Mouse (Mus musculus): ENCODE results near the gene Gm19426. TPM values are rescaled to one million over a fixed set of nuclear protein-coding genes. Genes with fewer than 3 reads are reported as not detected.

The Gm19426 gene
- polyA plus RNA-seq, 1 experiment from 2014 or later: 2.2 TPM

DNA sequence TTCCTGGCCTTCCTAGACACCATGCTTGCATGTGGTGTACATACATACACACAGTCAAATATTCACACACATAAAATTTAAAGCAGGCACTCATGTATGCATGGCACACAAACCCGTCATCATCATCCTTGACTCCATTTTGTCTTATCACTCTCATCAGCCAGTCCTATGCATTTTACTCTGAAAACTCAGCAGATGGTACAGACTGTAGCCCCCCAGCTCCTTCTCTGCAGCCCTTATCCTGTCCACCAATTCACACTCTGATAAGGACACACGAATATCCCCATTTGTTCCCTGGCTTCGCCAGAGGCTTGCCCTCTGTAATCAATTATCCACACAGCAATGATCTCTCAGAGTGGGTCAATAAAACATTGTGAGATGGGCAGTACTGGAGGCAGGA, 22.3 kb downstream of the Gm19426 start:
- no peaks in the 10 kb centered on the region for H3K9me3 ChIP-seq (replicated peaks)
- ATAC-seq (ENCODE audit: low read depth) (0 out of 2 replicates have a peak, but pooled peaks have one; percentile 13), DNase-seq (no peak)
- H3K27me3 ChIP-seq: no peaks in the 10 kb centered on the region
- WGBS (ENCODE audit: insufficient replicate concordance): 31% methylated on average over 3 of the region's 3 CpGs
- 0 out of 2 replicates have a peak overlapping the region, but pooled peaks have one; percentile 19 for H3K9ac ChIP-seq
- H3K4me3 ChIP-seq (replicated peaks): 0 out of 2 replicates have a peak overlapping the region, but pooled peaks have one; percentile 2
- H3K4me1 ChIP-seq (replicated peaks): peaks cover 64% of the 10 kb centered on the region
- peaks cover 58% of the 10 kb centered on the region for H3K36me3 ChIP-seq
- H3K4me2 ChIP-seq: peak overlapping the region; percentile 24
- peak overlapping the region; percentile 64 for H3K27ac ChIP-seq

DNA sequence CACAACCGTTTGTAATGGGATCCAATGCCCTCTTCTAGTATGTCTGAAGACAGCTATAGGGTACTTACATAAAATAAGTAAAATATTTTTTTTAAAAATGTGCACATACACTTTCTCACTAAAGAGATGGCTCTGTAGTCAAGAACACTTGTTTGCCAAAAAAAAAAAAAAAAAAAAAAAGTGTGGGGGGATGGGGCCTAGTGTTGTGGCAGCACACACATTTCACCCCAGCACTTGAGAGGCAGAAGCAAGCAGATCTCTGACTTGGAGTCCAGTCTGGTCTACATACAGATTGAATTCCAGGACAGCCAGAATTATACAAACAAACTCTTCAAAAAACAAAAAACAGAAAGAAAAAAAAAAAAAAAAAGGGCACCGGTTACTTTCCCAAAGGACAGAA, 22.7 kb downstream of the Gm19426 start:
- ATAC-seq (ENCODE audit: low read depth) (no peak), DNase-seq (no peak)
- H3K4me3 ChIP-seq (replicated peaks): no peak overlapping the region
- no peaks in the 10 kb centered on the region for H3K27me3 ChIP-seq
- peaks cover 60% of the 10 kb centered on the region for H3K4me1 ChIP-seq (replicated peaks)
- 93% methylated on average over 2 of the region's 2 CpGs for WGBS (ENCODE audit: insufficient replicate concordance)
- no peak overlapping the region for H3K4me2 ChIP-seq
- H3K36me3 ChIP-seq: peaks cover 54% of the 10 kb centered on the region
- H3K9ac ChIP-seq: no peak overlapping the region
- H3K27ac ChIP-seq: peak overlapping the region; percentile 64; the same call in 1 of the 2 replicates
- H3K9me3 ChIP-seq (replicated peaks): no peaks in the 10 kb centered on the region

DNA sequence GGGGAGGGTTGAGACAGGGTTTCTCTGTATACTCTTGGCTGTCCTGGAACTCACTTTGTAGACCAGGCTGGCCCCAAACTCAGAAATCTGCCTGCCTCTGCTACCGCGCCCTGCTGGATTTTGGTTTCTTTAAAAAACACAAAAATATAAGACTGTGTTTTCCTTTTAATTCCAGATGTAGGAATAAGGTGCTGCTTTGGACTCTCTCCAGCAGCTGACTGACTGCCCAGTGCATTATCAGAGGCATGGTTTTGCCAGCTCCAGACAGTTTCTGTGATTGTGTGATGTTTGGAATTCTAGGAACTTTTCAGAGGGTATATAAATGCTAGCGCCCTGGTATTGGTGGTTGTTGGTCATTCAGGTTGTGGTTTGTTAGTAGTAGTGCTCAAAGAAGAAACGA, 26.1 kb downstream of the Gm19426 start:
- Histone ChIP-seq H3K4me3 (replicated peaks) (0 out of 2 replicates have a peak overlapping the region, but pooled peaks have one; percentile 8), H3K36me3 (peaks cover 24% of the 10 kb centered on the region), H3K4me2 (peak overlapping the region; percentile 84), H3K4me1 (replicated peaks) (peaks cover 51% of the 10 kb centered on the region), H3K27me3 (no peaks in the 10 kb centered on the region), H3K9ac (peak overlapping the region; percentile 98; the same call in 1 of the 2 replicates), H3K9me3 (replicated peaks) (no peaks in the 10 kb centered on the region), H3K27ac (peak overlapping the region; percentile 98)
- ATAC-seq (ENCODE audit: low read depth) (no peak), DNase-seq (no peak)
- WGBS (ENCODE audit: insufficient replicate concordance): 90% methylated on average over 4 of the region's 4 CpGs

DNA sequence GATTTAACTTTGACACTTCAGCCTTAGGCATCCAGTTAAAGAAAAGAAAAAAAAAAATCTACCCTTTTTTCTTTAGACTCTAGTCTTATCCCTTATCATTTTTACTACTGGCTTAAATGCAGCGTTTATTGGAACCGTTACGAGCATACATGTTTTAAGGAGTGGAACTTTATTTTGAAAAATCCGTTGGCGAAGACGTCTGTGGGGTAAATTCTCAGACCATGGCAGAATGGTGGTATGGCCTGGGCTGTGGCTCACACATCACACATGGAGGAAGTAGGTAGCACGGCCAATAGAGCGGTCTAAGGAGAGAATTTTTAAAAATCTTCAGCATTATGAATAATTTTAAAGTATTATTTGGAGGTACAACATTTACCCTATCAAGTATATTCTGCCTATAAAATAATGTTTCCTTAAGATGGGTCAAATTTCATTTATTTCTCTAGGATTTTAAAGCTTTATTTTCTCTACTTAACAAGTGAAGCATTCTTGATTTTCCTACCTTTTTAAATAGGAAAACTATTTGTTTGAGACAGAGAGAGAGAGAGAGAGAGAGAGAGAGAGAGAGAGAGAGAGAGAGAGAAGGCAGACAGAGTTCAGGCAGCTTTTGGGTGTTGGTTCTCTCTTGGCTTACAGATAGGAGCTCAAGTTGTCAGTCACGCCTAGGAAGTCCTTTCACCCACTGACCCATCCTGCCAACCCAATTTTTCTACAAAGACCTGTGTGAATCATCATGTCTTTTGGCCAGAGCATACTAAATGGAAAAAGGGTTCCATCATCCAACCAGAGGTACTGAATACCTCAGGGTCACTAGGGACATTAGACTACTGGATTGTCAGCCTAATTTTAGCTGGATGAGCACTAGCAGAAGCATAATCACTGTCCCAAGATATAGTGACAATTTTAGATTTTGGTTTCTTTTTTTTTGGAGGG, 26.8 kb downstream of the Gm19426 start:
- Histone ChIP-seq H3K4me3 (replicated peaks) (peak overlapping the region; percentile 82), H3K4me2 (peak overlapping the region; percentile 84), H3K36me3 (peaks cover 19% of the 10 kb centered on the region), H3K9me3 (replicated peaks) (no peaks in the 10 kb centered on the region), H3K27ac (peak overlapping the region; percentile 98), H3K27me3 (no peaks in the 10 kb centered on the region), H3K9ac (peak overlapping the region; percentile 98), H3K4me1 (replicated peaks) (peaks cover 49% of the 10 kb centered on the region)
- ATAC-seq (ENCODE audit: low read depth) (no peak), DNase-seq (no peak)
- WGBS (ENCODE audit: insufficient replicate concordance): 16% methylated on average over 9 of the region's 9 CpGs

DNA sequence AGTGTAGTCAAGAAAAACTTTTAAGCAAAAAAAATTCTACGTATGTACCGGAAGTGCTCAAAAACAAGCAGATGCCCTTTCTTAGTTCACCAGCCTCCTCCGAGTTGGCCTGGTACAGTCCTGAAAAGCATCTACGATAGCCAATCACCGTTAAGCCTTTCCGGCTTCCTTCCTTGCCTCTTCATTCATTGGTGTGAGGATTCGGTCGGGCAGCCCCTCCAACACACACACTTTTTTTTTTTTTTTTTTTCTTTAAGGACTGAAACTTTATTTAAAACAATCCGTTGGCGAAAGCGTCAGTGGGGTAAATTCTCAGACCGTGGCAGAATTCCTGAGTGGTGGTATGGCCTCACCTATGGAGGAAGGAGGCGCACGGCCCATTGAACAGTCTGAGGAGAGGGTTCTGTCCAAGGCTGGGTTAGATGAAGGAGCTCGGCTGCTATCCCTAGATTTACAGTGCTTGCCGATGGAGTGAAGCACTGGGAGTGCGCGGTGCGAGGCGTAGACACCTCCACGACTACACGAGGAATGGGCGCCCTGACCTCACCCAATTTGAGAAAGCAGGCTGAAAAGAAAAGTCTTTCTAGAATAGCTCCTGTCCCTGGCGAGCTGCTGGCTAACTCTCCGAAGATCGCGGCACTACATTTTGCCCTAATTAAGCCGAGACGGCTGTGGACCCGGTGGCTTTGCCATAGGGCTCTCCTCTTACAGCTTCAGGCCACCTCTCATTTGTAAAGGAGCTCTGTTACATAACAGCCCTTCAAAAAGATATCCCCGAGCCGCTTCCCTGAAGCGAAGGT, 27.7 kb downstream of the Gm19426 start:
- Histone ChIP-seq H3K9me3 (replicated peaks) (no peaks in the 10 kb centered on the region), H3K27me3 (no peaks in the 10 kb centered on the region), H3K4me2 (peak overlapping the region; percentile 84), H3K27ac (peak overlapping the region; percentile 98), H3K4me1 (replicated peaks) (peaks cover 40% of the 10 kb centered on the region), H3K4me3 (replicated peaks) (peak overlapping the region; percentile 82), H3K9ac (peak overlapping the region; percentile 98), H3K36me3 (peaks cover 16% of the 10 kb centered on the region)
- under 1% methylated on average over 33 of the region's 33 CpGs for WGBS (ENCODE audit: insufficient replicate concordance)
- ATAC-seq (ENCODE audit: low read depth): peak; percentile 86
- DNase-seq: no peak

DNA sequence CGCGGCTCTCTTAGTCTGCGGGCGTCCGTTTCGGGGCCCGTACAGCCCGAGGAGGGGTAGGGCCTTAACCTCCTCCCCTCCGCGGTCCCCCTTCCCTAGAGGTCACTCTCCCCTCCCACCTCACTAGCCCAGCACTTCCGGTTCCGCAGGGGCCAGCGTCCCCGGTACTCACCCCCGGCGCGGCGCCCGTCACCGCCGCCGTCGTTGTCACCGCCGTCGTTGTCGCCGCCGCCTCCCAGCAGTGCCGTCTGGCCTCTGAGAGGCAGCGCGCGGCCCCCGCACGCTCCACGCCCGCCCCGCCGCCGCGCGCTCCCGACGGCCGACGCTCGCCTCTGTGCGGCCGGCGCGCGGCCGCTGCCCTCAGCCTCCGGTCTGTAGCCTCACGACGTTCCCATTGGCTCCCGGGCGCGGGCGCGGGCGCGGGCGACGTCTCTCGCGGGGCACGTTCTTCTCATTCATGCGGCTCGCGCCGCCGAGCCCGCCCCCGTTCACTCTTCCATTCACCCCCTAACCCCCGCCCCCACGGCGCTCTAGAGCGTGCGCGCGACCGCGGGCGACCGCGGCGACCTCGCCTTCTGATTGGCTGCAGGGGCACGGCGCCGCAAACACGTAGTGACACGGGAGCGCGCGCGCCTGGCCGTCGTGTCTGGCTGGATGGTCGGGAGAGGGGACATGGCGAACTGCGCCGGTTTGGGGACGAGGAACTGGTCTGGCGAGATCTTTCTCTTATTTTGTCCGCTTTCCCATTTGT, 28.5 kb downstream of the Gm19426 start, which contains the start of gene Zdhhc5:
Zdhhc5 (minus strand) TSS at position 370 of the 751 bp plus-strand sequence.
- DNase-seq (peak; percentile 98), ATAC-seq (ENCODE audit: low read depth) (peak; percentile 89)
- H3K4me2 ChIP-seq: peak within 1 kb of the TSS; percentile 84
- H3K4me1 ChIP-seq (replicated peaks): peaks cover 47% of the 10 kb centered on the region
- no peaks in the 10 kb centered on the region for H3K27me3 ChIP-seq
- H3K27ac ChIP-seq: peak within 1 kb of the TSS; percentile 98
- WGBS (ENCODE audit: insufficient replicate concordance): under 1% methylated on average over 86 of the region's 107 CpGs
- H3K9ac ChIP-seq: peak within 1 kb of the TSS; percentile 98
- no peaks in the 10 kb centered on the region for H3K9me3 ChIP-seq (replicated peaks)
- peak within 1 kb of the TSS; percentile 82 for H3K4me3 ChIP-seq (replicated peaks)
- H3K36me3 ChIP-seq: peaks cover 17% of the 10 kb centered on the region

DNA sequence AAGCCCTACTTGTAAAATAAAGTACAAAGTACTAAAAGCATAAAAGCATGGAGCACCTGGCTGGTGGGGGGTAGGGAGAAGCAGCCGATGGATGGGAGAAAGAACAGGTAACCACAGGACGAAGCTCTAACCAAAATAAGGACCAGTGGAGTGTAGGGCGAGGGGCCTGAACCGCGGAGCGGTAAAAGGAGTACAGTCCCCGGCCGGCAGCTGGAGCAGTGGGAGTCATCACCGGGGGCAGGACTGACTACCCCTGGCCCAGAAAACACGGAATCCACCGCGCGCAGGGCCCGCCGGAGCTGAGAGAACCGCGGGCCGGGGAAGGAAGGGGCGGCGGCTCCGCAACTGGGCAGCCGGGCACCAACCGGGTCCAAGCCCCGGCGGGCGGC, 29.0 kb downstream of the Gm19426 start:
- Histone ChIP-seq H3K27me3 (no peaks in the 10 kb centered on the region), H3K4me1 (replicated peaks) (peaks cover 49% of the 10 kb centered on the region), H3K9ac (peak overlapping the region; percentile 98), H3K9me3 (replicated peaks) (no peaks in the 10 kb centered on the region), H3K4me3 (replicated peaks) (peak overlapping the region; percentile 82), H3K36me3 (peaks cover 22% of the 10 kb centered on the region), H3K27ac (peak overlapping the region; percentile 98), H3K4me2 (peak overlapping the region; percentile 75)
- no peak for ATAC-seq (ENCODE audit: low read depth)
- WGBS (ENCODE audit: insufficient replicate concordance): under 1% methylated on average over 26 of the region's 26 CpGs
- no peak for DNase-seq

DNA sequence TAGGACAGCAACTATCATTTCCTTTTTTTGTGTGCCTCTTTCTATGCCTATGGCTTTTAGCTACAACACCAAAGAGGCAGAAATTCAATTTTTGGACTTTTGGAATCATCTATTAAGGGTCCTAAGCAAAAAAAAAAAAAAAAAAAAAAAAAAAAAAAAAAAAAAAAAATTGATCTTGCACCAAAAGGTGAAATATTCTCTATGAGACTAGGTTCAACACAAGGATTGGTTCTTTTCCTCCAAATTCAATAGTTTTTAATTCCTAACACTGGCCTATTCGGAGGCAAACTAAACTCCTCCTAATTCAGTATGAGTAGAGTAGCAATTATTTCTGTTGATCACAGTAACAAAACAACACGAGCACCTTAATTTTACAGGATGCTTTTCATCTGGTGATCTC, 31.6 kb downstream of the Gm19426 start:
- H3K4me1 ChIP-seq (replicated peaks): peaks cover 56% of the 10 kb centered on the region
- 0 out of 2 replicates have a peak overlapping the region, but pooled peaks have one; percentile 75 for H3K4me2 ChIP-seq
- no peaks in the 10 kb centered on the region for H3K9me3 ChIP-seq (replicated peaks)
- no peak overlapping the region for H3K9ac ChIP-seq
- no peak overlapping the region for H3K27ac ChIP-seq
- no peak for ATAC-seq (ENCODE audit: low read depth)
- DNase-seq: no peak
- WGBS (ENCODE audit: insufficient replicate concordance): 85% methylated on average over 2 of the region's 2 CpGs
- peaks cover 47% of the 10 kb centered on the region for H3K36me3 ChIP-seq
- H3K27me3 ChIP-seq: no peaks in the 10 kb centered on the region
- H3K4me3 ChIP-seq (replicated peaks): no peak overlapping the region

DNA sequence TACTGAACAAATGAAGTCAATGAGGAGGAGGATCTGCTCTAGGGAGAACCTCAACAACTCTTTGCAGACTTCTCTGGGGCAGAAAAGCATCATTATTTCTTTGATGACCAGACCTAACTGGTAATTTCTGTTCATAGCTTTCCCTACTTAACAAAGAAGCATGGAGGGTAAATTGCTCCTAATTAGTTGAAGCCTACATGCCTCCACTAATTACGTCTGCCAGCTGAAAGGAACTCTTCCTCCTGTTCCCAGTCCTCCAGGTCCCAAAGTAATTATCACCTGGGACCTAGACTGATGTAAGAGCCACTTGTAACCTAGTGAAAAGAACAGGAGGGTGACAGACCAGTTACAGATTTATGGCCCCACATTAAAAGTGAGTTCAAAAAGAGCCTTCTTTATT, 35.9 kb downstream of the Gm19426 start:
- ATAC-seq (ENCODE audit: low read depth) (no peak), DNase-seq (no peak)
- Histone ChIP-seq H3K4me3 (replicated peaks) (no peak overlapping the region), H3K27me3 (no peaks in the 10 kb centered on the region), H3K4me1 (replicated peaks) (peaks cover 66% of the 10 kb centered on the region), H3K9me3 (replicated peaks) (no peaks in the 10 kb centered on the region), H3K27ac (no peak overlapping the region; the same call in 1 of the 2 replicates), H3K4me2 (no peak overlapping the region), H3K9ac (no peak overlapping the region), H3K36me3 (peaks cover 81% of the 10 kb centered on the region)
- 85% methylated on average over 1 of the region's 1 CpGs for WGBS (ENCODE audit: insufficient replicate concordance)

DNA sequence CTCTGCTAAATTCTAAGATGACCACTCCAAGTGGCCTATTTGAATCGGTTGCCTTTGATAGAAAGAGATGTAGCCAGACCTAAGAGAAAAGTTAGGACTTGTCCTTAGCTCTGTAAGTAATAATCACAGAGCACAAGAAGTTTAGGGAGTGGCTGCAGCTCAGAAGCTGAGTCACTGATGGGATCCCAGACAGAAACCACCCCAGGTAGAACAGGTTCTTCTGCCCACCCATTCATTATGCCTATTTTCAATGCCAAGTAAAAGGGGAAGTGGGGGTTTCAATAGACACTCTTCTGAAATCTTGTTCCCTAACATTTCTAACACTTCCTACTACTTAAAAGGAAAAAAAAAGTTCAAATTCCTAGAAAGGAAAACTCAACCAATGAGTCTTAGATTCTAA, 38.2 kb downstream of the Gm19426 start:
- H3K36me3 ChIP-seq: peaks cover 83% of the 10 kb centered on the region
- no peaks in the 10 kb centered on the region for H3K9me3 ChIP-seq (replicated peaks)
- H3K4me3 ChIP-seq (replicated peaks): no peak overlapping the region
- H3K27ac ChIP-seq: no peak overlapping the region
- no peak for DNase-seq
- ATAC-seq (ENCODE audit: low read depth): 0 out of 2 replicates have a peak, but pooled peaks have one; percentile 47
- no peak overlapping the region for H3K9ac ChIP-seq
- peaks cover 54% of the 10 kb centered on the region for H3K4me1 ChIP-seq (replicated peaks)
- no peak overlapping the region for H3K4me2 ChIP-seq
- H3K27me3 ChIP-seq: no peaks in the 10 kb centered on the region
- 73% methylated on average over 1 of the region's 1 CpGs for WGBS (ENCODE audit: insufficient replicate concordance)
